Mouse (Mus musculus) forebrain, embryonic 16.5 days (tissue): Measurements from ENCODE around the gene Nol9. TPM values are rescaled to one million over a fixed set of nuclear protein-coding genes. Genes with fewer than 3 reads are reported as not detected.

ENCODE experiments used
- ATAC-seq: fragments of 200-750 bp; cut with Nextera tagmentation; 2 replicates; pipeline ENCODE4 v1.8.0; 2017; ENCODE audit warnings: mild to moderate bottlenecking, moderate library complexity
- H3K27ac ChIP-seq: fragments of 300-500 bp; sonication (generic); 2 replicates; pipeline ENCODE4 v1.5.1; 2014; ENCODE audit warnings: low read length, control low read depth
- H3K27me3 ChIP-seq: fragments of 300-500 bp; sonication (generic); replicated peaks from 2 replicates; pipeline ENCODE4 v1.6.1; 2014; ENCODE audit warnings: low read length; ENCODE audit not compliant: control insufficient read depth, insufficient read depth
- H3K36me3 ChIP-seq: fragments of 300-500 bp; sonication (generic); 2 replicates; pipeline ENCODE4 v1.6.1; 2014; ENCODE audit not compliant: control insufficient read depth, insufficient read depth
- H3K4me1 ChIP-seq: fragments of 300-500 bp; sonication (generic); replicated peaks from 2 replicates; pipeline ENCODE4 v1.6.1; 2014; ENCODE audit warnings: low read length; ENCODE audit not compliant: control insufficient read depth, insufficient read depth
- H3K4me2 ChIP-seq: fragments of 300-500 bp; sonication (generic); 2 replicates; pipeline ENCODE4 v1.6.1; 2014; ENCODE audit warnings: mild to moderate bottlenecking, low read length, control low read depth
- H3K4me3 ChIP-seq: fragments of 300-500 bp; sonication (generic); replicated peaks from 2 replicates; pipeline ENCODE4 v1.5.1; 2014; ENCODE audit warnings: mild to moderate bottlenecking, low read length, control low read depth
- H3K9ac ChIP-seq: fragments of 300-500 bp; sonication (generic); replicated peaks from 2 replicates; pipeline ENCODE4 v1.6.1; 2014; ENCODE audit warnings: low read depth, low read length, control low read depth
- H3K9me3 ChIP-seq: fragments of 300-500 bp; sonication (generic); 2 replicates; pipeline ENCODE4 v1.6.1; 2016; ENCODE audit warnings: low read length; ENCODE audit not compliant: control insufficient read depth
- WGBS: fragments of 180-500 bp; shearing (Covaris S2); extraction: QIAGEN DNeasy Blood & Tissue Kit; methylation state at CpG from one replicate; pipeline ENCODE4 v1.1.7; 2014; 5-methylcytosine and 5-hydroxymethylcytosine counted together
- polyA plus RNA-seq: library from polyadenylated mRNA; unstranded; fragments of >200 nt; fragmentation: Nextera tagmentation; extraction: Ambion mirVana; gene quantifications from 2 replicates; pipeline ENCODE4 v1.2.1, GENCODE M21; 2015

The Nol9 gene
- polyA plus RNA-seq, result 25.1 and 27.7 TPM in 2 replicates

GRCm38 (mm10) chr4:152038985-152039830, at the start of gene Nol9:
Gene Nol9 (plus strand): TSS chr4:152039321.
- ATAC-seq, result peak; percentile 91
- H3K4me3 ChIP-seq, result peak within 1 kb of the TSS; percentile 93
- H3K9me3 ChIP-seq, result no peaks in the 10 kb centered on the region
- peak within 1 kb of the TSS; percentile 82 for H3K9ac ChIP-seq
- H3K36me3 ChIP-seq, result peaks cover 19% of the 10 kb centered on the region
- H3K27me3 ChIP-seq, result no peaks in the 10 kb centered on the region
- WGBS, result under 1% methylated on average over 83 of the region's 86 CpGs
- peaks cover 13% of the 10 kb centered on the region for H3K4me1 ChIP-seq
- peak within 1 kb of the TSS; percentile 95 for H3K4me2 ChIP-seq
- no peak within 1 kb of the TSS for H3K27ac ChIP-seq

- Histone ChIP-seq H3K4me2 (no peak overlapping the region), H3K36me3 (peaks cover 14% of the 10 kb centered on the region), H3K9me3 (no peaks in the 10 kb centered on the region), H3K4me1 (peaks cover 28% of the 10 kb centered on the region), H3K9ac (no peak overlapping the region), H3K27ac (no peak overlapping the region), H3K4me3 (no peak overlapping the region), H3K27me3 (no peaks in the 10 kb centered on the region)
- WGBS, result 91% methylated on average over 9 of the region's 9 CpGs
- ATAC-seq, result no peak
These were observed 47.0 kb upstream of the Nol9 start for GRCm38 (mm10) chr4:151992091-151992490.

- Histone ChIP-seq H3K4me2 (no peak overlapping the region), H3K9me3 (no peaks in the 10 kb centered on the region), H3K27me3 (no peaks in the 10 kb centered on the region), H3K27ac (no peak overlapping the region), H3K4me3 (no peak overlapping the region), H3K4me1 (peaks cover 26% of the 10 kb centered on the region), H3K36me3 (peaks cover 14% of the 10 kb centered on the region), H3K9ac (no peak overlapping the region)
- no peak for ATAC-seq
- WGBS, result 68% methylated on average over 6 of the region's 6 CpGs
These were observed 46.1 kb upstream of the Nol9 start for GRCm38 (mm10) chr4:151993035-151993434.

- Histone ChIP-seq H3K27ac (no peak overlapping the region; the same call in 1 of the 2 replicates), H3K27me3 (no peaks in the 10 kb centered on the region), H3K4me1 (peaks cover 20% of the 10 kb centered on the region), H3K36me3 (peaks cover 14% of the 10 kb centered on the region), H3K9me3 (no peaks in the 10 kb centered on the region), H3K4me3 (peak overlapping the region; percentile 95), H3K9ac (peak overlapping the region; percentile 88), H3K4me2 (peak overlapping the region; percentile 90)
- 1% methylated on average over 60 of the region's 61 CpGs for WGBS
- no peak for ATAC-seq
These were observed 44.6 kb upstream of the Nol9 start for GRCm38 (mm10) chr4:151994228-151995171.

- H3K4me2 ChIP-seq, result peak overlapping the region; percentile 90
- H3K27me3 ChIP-seq, result no peaks in the 10 kb centered on the region
- H3K9ac ChIP-seq, result peak overlapping the region; percentile 88
- H3K9me3 ChIP-seq, result no peaks in the 10 kb centered on the region
- H3K36me3 ChIP-seq, result peaks cover 12% of the 10 kb centered on the region
- peak; percentile 0 for ATAC-seq
- H3K4me3 ChIP-seq, result peak overlapping the region; percentile 95
- under 1% methylated on average over 64 of the region's 111 CpGs for WGBS
- peaks cover 20% of the 10 kb centered on the region for H3K4me1 ChIP-seq
- peak overlapping the region; percentile 37 for H3K27ac ChIP-seq
These were observed 43.5 kb upstream of the Nol9 start for GRCm38 (mm10) chr4:151995371-151996172.

- Histone ChIP-seq H3K4me3 (peak within 1 kb of the TSS; percentile 95), H3K9ac (peak within 1 kb of the TSS; percentile 88), H3K9me3 (no peaks in the 10 kb centered on the region), H3K4me2 (peak within 1 kb of the TSS; percentile 90), H3K27ac (peak within 1 kb of the TSS; percentile 74), H3K27me3 (no peaks in the 10 kb centered on the region), H3K4me1 (peaks cover 20% of the 10 kb centered on the region), H3K36me3 (peaks cover 6% of the 10 kb centered on the region)
- WGBS, result under 1% methylated on average over 90 of the region's 94 CpGs
- ATAC-seq, result peak; percentile 98
These were observed 42.8 kb upstream of the Nol9 start, which contains the start of gene Phf13 for GRCm38 (mm10) chr4:151996173-151996950. Gene Phf13 (minus strand): TSS chr4:151996258.

GRCm38 (mm10) chr4:151996951-151997222, 42.2 kb upstream of the Nol9 start:
- WGBS, result 3% methylated on average over 13 of the region's 13 CpGs
- H3K9ac ChIP-seq, result peak overlapping the region; percentile 77
- peak overlapping the region; percentile 74 for H3K27ac ChIP-seq
- H3K36me3 ChIP-seq, result peaks cover 2% of the 10 kb centered on the region; the same call in 1 of the 2 replicates
- peak overlapping the region; percentile 64 for H3K4me2 ChIP-seq
- no peaks in the 10 kb centered on the region for H3K27me3 ChIP-seq
- no peaks in the 10 kb centered on the region for H3K9me3 ChIP-seq
- H3K4me1 ChIP-seq, result peaks cover 20% of the 10 kb centered on the region
- H3K4me3 ChIP-seq, result peak overlapping the region; percentile 95
- no peak for ATAC-seq

- Histone ChIP-seq H3K27ac (no peak overlapping the region), H3K9me3 (no peaks in the 10 kb centered on the region), H3K9ac (peak overlapping the region; percentile 77), H3K4me3 (no peak overlapping the region), H3K4me2 (peak overlapping the region; percentile 64; the same call in 1 of the 2 replicates), H3K36me3 (no peaks in the 10 kb centered on the region), H3K4me1 (peaks cover 20% of the 10 kb centered on the region), H3K27me3 (no peaks in the 10 kb centered on the region)
- no peak for ATAC-seq
- 71% methylated on average over 3 of the region's 3 CpGs for WGBS
These were observed 41.4 kb upstream of the Nol9 start for GRCm38 (mm10) chr4:151997701-151998100.
